Mouse (Mus musculus) embryo, embryonic 10 days (tissue): ENCODE results near the gene Tifab.

Source experiments
- DNase-seq: peaks from one replicate; pipeline ENCODE4 v3.0.0-alpha.2; 2015; ENCODE audit warnings: low spot score

Gene Tifab

GRCm38 (mm10) chr13:56139167-56139751 is 39.4 kb downstream of the Tifab start:
- DNase-seq: no peak

DNA sequence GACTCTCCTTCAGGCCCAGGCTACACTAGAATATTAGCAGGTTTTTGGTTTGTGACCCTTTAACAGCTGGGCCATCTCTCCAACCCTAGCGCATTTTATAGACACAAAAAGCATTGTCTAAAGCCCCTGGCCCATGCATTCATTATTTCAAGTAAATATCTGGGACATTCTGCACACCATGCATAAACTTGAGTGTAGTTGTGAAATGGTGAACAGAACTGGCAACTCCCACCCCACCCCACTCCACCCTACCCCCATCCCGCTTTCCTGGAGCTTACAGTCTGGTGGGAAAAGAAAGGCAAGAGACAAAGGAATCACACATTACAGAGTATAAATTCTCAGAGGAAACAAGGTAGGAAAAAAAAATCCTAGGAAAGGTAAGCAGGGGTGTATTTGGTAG is 42.5 kb downstream of the Tifab start, which contains the start of gene H2afy:
Gene H2afy (minus strand): TSS at position 162 of the 400 bp plus-strand sequence.
- DNase-seq: no peak

DNA sequence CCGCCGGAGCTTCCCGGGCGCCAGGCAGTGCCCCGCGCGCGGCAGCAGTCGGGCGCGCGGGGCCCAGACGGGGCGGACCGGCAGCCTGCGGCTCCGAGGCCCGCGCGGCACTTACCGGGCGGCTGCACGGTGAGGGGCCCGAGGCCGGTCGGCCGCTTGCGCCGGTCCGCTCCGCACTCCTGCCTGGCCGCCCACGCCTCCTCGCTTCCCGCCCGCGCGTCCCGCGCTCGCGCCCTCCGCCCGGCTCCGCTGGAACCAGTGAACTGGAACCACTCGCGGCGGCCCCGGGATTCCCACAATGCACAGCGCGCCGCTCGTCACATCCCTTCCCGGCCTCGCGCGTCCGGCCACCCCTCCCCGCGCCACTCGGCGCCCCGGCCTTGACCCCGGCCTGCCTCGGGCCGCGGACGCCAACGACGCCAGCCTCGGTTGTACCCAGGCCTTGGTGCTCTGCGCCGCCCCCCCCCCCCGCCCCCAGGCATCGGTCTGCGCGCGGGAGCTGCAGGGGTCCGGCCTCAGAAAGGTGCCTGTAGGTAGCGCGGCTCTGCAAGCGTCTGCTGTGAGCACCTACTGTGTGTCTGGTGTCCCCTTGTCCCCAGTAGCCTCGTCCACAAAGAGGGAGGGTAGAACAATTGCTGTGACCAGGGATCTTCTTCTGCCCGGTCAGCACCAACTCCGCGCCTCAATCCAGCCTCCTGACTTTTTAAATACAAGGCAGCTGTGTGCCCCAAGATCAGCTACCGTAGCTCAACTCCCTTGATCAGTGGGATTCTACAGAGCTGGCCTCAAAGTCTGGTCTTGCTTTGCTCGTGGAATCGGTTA is 43.2 kb downstream of the Tifab start:
- DNase-seq: peak; percentile 92

- DNase-seq: peak; percentile 30
These were observed 44.0 kb downstream of the Tifab start for GRCm38 (mm10) chr13:56134631-56135181.

DNA sequence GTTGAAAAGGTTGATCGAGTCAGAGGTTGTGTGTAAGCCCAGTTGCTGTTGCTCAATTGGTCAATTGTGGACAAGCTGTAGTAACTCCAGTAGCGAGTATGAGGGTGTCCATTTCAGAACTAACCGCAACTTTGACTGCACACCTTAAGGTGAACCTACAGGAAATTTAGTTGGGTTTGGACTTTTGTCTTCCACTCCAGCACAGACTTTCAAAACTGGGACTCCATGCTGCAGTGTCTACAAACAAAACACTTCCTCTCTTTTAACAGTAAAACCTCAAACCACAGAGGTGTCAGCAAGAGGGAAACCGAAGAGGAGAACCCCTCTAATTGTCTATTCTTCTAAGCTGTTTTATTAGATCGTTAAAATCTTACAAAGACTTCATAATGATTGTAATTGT is 44.7 kb downstream of the Tifab start:
- DNase-seq: no peak

GRCm38 (mm10) chr13:56132941-56133340 is 45.7 kb downstream of the Tifab start:
- DNase-seq: no peak

DNA sequence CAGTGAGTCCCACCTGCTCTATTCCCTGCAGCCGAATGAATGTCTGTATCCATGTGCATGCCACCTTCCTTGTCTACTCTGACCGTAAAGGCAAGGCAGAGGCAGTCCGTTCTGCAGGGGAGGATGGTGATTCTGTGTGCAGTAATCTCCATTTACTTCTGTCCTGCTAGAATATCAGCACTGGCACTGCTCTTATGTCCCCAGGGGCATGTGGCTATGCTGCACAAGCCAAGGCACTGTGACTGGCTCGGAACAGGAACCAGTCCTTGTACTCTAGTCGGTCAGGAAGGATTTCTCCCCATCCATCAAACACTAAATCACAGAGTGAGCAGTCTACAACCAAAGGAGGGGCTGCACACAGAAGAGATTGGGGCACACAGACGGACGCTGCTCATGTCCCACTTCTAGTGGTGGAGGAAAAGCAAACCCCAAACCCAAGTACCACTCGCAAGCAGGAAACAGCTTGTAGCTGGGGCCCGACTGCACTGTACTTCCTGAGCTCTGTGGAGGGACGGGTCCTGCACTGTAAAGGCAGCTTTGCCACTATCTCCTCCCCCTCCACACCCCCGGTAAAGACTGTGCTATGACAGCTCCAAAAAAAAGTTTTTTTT is 46.3 kb downstream of the Tifab start:
- no peak for DNase-seq

DNA sequence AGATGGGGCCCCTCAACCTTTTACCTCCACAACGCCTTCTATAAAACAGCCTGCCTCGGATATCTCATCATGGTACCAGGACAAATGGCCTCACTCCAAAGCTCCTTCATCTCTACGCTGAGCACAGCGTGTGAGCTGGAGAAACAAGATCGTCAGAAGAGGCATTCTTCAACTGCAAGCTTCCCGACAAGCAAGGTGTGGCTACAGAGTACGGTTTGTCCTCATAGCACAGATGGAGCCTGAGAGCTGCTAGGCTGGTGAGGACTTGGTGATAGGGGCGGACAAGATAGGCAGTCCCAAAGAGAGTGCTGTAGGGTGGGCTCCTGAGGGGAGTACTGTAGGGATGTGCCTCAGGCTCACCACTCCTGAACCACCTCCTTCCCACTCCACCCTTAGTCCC is 48.1 kb downstream of the Tifab start:
- no peak for DNase-seq

DNA sequence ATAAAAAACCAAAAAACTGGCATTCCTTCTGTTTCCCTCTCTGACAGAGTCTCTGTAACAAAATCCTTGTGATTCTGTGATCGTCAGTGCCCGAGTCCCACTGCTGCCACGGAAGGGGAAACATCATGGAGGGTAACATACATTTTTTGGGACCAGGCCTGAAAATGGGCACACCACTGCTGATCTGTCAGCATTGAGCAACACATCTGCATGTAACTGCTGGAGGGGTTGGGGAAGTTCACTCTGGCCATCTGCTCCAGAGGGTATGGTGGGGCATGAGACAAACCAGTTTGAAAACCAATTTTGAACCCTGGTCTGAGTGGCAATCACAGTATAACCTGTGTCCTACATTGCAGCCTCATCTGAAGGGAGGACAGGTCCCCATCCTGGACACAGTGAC is 49.1 kb downstream of the Tifab start:
- DNase-seq: no peak

- no peak for DNase-seq
These were observed 49.7 kb downstream of the Tifab start for GRCm38 (mm10) chr13:56129014-56129413.

DNA sequence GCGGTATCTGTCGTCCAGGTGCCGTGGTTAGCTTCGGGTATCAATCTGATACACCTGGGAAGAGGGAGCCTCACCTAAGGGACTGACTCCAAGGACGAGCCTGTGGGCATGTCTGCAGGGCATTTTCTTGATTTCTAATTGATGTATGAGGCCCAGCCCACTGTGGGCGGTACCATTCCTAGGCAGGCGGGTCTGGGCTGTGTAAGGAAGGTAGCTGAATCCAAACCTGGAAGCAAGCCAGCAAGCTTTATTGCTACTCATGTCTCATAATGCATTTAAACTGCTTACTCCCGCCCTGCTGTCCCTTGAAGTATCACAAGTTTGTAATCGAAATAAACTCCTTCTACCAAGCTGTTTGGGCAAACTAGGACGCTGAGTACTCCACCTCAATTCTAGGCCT is 53.1 kb downstream of the Tifab start:
- no peak for DNase-seq
